Mouse (Mus musculus) WW6 (cell line): ENCODE results near the gene C2.

Source experiments
- DNase-seq: peaks from one replicate; pipeline ENCODE4 v3.0.0-alpha.2; 2013; ENCODE audit warnings: low read depth, low spot score

The C2 gene

GRCm38 (mm10) chr17:34898160-34898586 lies at the start of gene C2, which contains the start of gene Ehmt2:
Gene C2, minus strand, starts transcription at chr17:34898265.
Gene Ehmt2, plus strand, starts transcription at chr17:34898469.
- DNase-seq: no peak

- no peak for DNase-seq
Measured at GRCm38 (mm10) chr17:34947606-34948005, 49.5 kb upstream of the C2 start.

GRCm38 (mm10) chr17:34946486-34947140 lies 48.5 kb upstream of the C2 start:
- DNase-seq: no peak

GRCm38 (mm10) chr17:34944362-34944761 lies 46.3 kb upstream of the C2 start:
- no peak for DNase-seq

DNA sequence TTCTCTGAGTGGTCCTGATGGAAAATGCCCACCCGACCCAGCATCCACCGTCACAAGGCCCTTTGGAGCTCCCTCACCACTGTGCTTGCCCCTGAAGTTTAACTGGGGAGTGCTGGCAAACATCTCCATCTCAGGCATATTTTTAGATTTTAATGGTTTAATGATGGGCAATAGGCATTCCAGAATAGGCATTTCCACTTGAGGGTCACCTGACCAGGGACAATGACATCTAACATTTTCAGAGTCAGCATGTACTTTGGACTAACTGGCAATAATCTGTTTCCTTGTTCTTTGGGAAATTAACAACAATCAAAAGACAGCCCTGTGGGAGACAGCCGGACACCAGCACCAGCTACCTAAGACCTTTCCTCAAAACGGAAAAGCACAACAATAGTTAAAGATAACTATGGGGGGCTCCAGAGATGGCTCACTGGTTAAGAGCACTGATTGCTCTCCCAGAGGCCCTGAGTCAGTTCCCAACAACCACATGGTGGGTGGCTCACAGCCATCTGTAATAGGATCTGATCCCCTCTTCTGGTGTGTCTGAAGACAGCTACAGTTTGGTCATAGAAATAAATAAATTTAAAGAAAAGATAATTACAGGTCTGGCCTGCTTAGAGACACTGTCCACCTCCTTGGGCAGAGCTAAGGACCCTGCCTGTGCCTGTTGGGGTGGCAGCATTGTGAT lies 45.2 kb upstream of the C2 start:
- DNase-seq: no peak

GRCm38 (mm10) chr17:34941344-34942041 lies 43.4 kb upstream of the C2 start:
- DNase-seq: no peak

DNA sequence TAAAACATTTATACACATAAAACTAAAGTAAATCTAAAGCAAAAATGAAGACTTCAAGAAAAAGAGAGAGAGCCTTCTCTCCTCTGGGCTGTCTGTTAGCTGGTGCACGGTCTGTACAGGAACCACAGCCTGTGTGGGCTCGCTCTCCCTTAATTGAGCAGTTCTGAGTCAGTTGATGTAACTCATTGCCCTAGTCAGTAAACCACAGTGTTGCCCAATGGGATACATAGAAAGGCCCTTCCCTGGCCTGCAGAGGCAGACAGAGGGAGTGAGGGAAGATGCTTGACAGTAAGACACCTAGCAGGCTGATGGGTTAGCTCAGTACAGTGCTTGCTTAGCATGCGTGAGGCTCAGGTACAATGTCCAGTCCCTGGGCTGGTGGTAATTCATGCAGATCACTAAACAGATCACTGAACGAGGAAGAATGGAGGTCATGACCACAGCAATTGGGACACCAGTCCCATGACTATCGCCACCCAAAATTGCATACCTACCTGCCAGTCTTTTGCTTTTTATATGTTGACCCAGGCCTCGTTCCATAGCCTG lies 40.0 kb upstream of the C2 start:
- no peak for DNase-seq

GRCm38 (mm10) chr17:34934830-34935229 lies 36.8 kb upstream of the C2 start:
- no peak for DNase-seq

DNA sequence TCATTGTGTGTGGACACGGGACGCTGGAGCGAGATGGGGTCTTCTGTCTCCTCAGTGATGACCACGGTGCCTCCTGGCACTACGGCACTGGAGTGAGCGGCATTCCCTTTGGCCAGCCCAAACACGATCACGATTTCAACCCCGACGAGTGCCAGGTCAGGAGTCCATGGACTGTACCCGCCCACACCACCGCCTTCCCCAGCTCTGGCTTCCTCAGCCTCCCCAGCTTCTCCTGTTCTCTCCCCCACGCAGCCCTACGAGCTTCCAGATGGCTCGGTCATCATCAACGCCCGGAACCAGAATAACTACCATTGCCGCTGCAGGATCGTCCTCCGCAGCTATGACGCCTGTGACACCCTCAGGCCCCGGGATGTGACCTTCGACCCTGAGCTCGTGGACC lies 36.0 kb upstream of the C2 start:
- DNase-seq: no peak

DNA sequence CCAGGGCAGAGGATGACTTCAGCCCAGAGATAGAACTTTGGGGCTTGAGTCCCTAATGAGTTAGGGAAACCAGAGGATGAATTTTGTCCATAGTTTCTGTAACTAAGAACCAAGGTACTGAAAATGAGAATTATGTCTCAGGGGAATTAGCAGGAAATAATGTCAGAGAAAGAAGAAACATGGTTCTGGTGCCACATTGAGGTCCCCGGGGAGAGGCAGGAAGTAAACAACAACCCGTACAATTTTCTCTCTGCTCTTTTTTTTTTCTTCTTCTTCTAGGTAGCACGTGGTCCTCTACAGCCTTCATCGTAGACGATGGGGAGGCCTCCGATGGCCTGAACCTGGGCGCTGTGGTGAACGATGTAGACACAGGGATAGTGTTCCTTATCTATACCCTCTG lies 34.2 kb upstream of the C2 start:
- DNase-seq: no peak

DNA sequence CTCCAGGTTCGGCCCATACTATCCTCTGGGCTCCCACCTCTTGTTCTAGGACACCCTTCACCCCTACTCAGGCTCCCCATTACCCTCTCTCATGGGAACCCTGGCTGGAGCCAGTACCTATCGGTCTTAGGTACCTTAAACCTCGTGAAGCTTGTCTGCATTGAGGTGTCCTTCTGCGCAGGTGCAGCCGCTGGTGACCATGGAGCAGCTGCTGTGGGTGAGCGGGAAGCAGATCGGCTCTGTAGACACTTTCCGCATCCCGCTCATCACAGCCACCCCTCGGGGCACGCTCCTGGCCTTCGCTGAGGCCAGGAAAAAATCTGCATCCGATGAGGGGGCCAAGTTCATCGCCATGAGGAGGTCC lies 33.7 kb upstream of the C2 start:
- DNase-seq: no peak

- peak; percentile 92 for DNase-seq
Measured at GRCm38 (mm10) chr17:34931061-34931734, 33.1 kb upstream of the C2 start, which contains the start of gene Neu1. Gene Neu1, plus strand, starts transcription at chr17:34931253.

GRCm38 (mm10) chr17:34928841-34929240 lies 30.8 kb upstream of the C2 start:
- no peak for DNase-seq

GRCm38 (mm10) chr17:34927306-34928019 lies 29.4 kb upstream of the C2 start:
- DNase-seq: no peak

GRCm38 (mm10) chr17:34924258-34924657 lies 26.2 kb upstream of the C2 start:
- no peak for DNase-seq

GRCm38 (mm10) chr17:34922939-34923338 lies 24.9 kb upstream of the C2 start:
- no peak for DNase-seq

DNA sequence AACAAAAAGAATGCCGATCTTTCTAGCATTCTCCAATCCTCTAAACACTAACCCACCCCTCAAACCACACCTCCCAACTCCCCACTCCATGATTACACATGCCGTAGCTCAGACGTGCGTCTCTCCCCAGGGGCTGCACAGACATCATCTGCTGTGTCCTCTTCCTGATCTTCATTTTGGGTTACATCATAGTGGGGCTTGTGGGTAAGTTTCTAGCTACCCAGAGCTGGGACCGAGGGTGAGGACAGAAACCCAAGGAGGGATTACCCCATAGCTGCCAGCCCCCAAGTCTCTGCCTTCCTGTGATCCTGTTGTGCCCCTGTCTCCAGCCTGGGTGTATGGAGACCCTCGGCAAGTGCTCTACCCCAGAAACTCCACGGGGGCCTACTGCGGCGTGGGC lies 19.1 kb upstream of the C2 start:
- no peak for DNase-seq

- no peak for DNase-seq
Measured at GRCm38 (mm10) chr17:34916316-34916715, 18.3 kb upstream of the C2 start.

DNA sequence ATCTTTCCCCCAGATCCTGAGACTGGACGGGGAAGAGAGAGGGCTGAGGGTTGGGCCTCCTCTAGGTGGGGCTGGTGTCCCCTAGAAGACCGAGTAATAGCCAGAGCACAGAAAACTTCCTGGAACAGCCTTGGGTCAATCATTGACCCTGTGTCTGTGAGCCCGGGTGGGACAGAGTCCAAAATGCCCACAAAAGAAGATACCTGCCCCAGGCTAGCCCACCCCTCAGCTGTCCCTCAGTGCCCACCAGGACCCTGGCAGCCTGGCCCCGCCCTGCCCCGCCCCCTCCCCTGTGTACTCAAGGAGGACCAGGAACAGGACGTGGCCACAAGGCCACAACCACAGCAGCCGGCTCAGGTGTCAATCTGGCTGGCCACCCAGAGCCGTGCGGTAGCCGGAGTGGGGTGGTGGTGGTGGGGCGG lies 17.4 kb upstream of the C2 start:
- no peak for DNase-seq

DNA sequence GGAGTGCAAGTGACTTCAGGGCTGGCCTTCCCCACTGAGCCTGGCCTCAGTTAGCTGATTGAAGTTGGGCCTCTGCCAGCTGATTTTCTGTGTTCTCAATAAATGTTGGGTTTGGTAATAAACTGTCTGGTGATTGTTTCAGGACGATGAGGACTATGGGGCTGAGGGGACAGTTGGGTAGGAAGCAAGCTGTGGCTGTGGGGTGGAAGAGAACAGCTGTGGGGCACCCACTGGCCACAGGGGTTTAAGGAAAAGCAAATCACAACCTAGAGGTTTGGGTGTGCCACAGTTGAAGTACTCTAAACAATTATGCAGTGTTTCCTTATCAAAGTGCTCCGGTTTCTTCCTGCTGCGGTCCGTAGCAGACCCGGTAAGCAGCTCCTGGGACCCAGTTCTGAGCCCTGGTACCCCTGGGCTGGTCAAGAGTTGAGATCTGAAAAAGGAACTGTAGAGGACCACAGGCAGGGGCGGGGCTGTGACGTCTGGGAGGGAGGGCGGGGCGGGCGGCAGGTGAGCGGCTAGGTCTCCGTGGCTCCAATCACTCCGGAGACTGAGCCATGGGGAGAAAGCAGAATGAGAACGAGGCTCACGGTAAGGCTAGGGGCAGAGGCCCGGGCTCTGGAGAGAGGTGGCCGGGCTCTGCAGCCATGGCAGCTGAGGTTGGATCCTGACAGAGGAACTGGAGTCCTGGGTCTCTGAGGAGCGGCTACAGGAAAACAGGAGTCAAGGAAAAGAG lies 16.0 kb upstream of the C2 start, which contains the start of gene Slc44a4:
Gene Slc44a4 (plus strand): TSS at position 537 of the 736 bp plus-strand sequence.
- DNase-seq: no peak
